Mouse (Mus musculus): ENCODE results near the gene Ppm1a. TPM values are rescaled to one million over a fixed set of nuclear protein-coding genes. Genes with fewer than 3 reads are reported as not detected.

The Ppm1a gene
- polyA plus RNA-seq, 1 experiment from 2014 or later: 68.8 TPM

Other genes with a start within 250 kb of the Ppm1a start
- 16.2 and 16.6 TPM in 2 replicates for gene Pcnx4, start 221.1 kb upstream of the Ppm1a start, polyA plus RNA-seq (2014; fragmentation: Nextera tagmentation; extraction: Ambion mirVana)
- not detected in 2 replicates for gene Gm4756, start 107.8 kb upstream of the Ppm1a start, polyA plus RNA-seq (2014; fragmentation: Nextera tagmentation; extraction: Ambion mirVana)
- 7.1 and 9.5 TPM in 2 replicates for gene Dhrs7, start 92.5 kb upstream of the Ppm1a start, polyA plus RNA-seq (2014; fragmentation: Nextera tagmentation; extraction: Ambion mirVana)
- 0.09 TPM in 1 of 2 replicates, not detected in the other for gene Six6, start 182.4 kb downstream of the Ppm1a start, polyA plus RNA-seq (2014; fragmentation: Nextera tagmentation; extraction: Ambion mirVana)
- 2.1 TPM in 2 replicates for gene 4930447C04Rik, start 183.3 kb downstream of the Ppm1a start, polyA plus RNA-seq (2014; fragmentation: Nextera tagmentation; extraction: Ambion mirVana)